Mouse (Mus musculus): ENCODE results near the gene Aadacl4. TPM values are rescaled to one million over a fixed set of nuclear protein-coding genes. Genes with fewer than 3 reads are reported as not detected.
"Not testable (repeated sequence)": the region's sequence is repeated elsewhere in the genome, so short reads cannot be mapped to it uniquely, and the experiment has no call there.

Aadacl4 gene
- not detected for polyA plus RNA-seq (2017; shearing (Covaris generic))

DNA sequence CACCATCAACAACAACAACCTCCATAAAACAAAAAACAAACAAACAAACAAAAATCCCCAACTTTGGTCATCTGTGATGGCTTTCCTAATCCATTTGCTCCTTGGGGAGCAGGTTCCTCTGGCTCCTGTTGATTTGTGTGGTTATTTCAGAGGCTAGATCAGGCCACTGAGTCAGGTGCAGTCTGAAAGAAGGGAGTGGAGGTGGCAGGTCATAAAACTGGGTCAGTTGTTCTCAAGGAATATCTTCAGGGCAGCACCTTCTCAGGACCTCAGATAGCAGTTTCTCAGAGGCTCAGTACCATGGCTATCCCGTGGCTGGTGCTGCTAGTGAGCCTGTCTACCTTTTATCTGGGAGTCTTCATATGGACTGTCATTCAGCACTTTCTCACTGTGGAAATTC is at the start of gene Aadacl4:
TSS of gene Aadacl4 (plus strand) at position 301 of the 400 bp plus-strand sequence.
- ATAC-seq = no peak

DNA sequence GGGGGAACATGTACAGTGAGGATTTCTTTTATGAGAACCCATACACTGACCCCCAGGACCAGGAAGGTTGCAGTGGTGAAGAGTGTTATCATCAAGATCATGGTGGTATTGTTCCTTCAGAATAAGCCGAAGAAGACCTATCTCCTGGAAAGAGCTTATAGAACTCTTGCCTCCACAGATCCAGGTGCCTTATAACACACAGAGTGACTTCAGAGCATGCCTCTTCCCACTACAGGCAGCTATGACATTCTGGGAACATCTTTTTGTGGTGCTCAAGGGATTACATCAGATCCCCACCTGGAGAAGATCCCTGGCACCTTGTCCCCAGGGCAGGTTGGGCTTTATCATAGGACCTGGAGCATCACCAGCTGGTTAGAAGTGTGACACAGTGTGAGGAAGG is 48.5 kb upstream of the Aadacl4 start, which contains the start of gene Gm13124:
TSS of gene Gm13124 (minus strand) at position 101 of the 400 bp plus-strand sequence.
- ATAC-seq = no peak

GRCm38 (mm10) chr4:144567752-144568151 is 45.8 kb upstream of the Aadacl4 start:
- ATAC-seq = no peak

DNA sequence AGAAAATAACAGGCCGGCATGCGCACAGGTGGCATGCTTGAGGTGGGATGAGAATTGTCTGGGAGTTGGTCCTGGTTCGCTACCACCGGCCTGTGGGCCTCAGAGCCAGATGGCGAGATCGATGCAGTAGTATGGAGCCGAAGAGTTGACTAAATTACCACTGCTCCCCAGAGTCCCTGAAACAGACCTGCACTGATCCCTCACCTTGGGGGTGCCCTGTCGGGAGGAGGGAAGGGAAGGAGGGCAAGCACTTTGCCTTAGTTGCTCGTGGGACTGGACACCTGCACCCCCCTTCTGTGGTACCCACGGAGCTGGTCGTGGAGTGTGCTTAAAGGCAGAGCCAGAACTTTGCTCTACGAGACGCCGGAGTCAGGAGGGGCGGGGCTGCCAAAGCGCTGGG is 27.3 kb upstream of the Aadacl4 start:
- ATAC-seq = not testable (repeated sequence)

DNA sequence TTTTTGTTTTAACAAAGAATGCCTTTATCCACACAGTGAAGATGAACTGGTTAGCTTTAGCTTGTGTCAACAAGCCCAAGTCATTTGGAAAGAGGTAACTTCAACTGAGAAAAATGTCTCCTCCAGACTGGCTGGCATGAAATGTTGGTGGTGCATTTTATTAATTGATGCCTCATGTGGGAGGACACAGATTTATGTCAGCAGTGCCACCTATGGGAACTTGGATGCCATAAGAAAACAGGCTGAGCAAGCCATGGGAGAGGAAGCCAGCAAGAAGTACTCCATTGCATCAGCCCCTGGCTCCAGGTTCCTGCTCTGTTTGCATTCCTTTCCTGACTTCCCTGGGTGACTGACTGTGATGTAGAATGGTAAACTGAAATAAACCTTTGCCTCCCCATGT is 20.7 kb upstream of the Aadacl4 start:
- no peak for ATAC-seq

DNA sequence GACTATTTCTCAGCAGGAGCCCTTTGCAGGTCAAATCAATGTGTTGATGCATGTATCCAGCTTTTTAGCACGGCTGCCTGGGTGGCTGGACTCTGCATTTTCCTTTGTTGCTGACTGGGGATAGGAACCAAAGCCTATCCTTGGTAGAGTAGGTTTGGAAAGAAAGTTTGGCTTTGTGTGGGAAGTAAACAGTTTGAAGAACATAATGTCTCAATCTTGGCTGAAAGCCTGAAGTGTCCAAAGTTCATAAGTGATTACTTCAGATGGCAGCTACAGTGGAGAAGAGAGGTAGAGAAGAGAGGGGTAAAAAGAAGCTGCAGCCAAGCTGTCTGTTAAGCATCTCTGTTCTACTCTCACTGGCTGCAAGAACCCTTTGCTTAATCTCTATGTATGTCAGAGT is 1.1 kb downstream of the Aadacl4 start:
- no peak for ATAC-seq

DNA sequence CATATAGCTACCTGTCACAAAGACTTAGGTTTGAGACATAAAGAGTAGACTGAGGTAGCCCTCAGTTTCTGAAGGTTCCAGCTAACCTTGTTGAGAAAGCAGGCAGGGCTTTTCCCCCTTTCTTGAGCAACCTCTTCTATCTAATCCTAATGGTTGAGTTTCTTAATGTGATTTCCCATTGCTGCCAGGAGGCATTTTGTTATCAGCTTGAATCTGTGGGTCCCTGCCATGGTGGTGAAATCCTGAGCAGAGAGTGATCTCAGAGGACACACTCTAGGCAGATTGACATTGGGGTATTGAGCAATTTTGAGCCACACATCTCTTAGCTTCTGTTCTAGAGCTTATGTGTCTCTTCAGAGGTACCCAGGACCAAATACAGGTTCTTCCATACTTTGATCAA is 24.8 kb downstream of the Aadacl4 start:
- ATAC-seq = no peak

Other genes starting within 250 kb of the Aadacl4 start
- gene Pramef20, start 235.8 kb upstream of the Aadacl4 start, polyA plus RNA-seq (2017; shearing (Covaris generic)) = not detected
- gene Pramef12, start 205.2 kb upstream of the Aadacl4 start, polyA plus RNA-seq (2017; shearing (Covaris generic)) = not detected
- not detected for gene 1700012P22Rik, start 174.9 kb upstream of the Aadacl4 start, polyA plus RNA-seq (2017; shearing (Covaris generic))
- gene Gm9944, start 160.4 kb upstream of the Aadacl4 start, polyA plus RNA-seq (2017; shearing (Covaris generic)) = not detected
- gene Aadacl3, start 150.0 kb upstream of the Aadacl4 start, polyA plus RNA-seq (2017; shearing (Covaris generic)) = not detected
- not detected for gene 9430007A20Rik, start 93.9 kb upstream of the Aadacl4 start, polyA plus RNA-seq (2017; shearing (Covaris generic))
- gene Gm13124, start 48.6 kb upstream of the Aadacl4 start, polyA plus RNA-seq (2017; shearing (Covaris generic)) = not detected
- gene Gm436, start 72.7 kb downstream of the Aadacl4 start, polyA plus RNA-seq (2017; shearing (Covaris generic)) = not detected
- not detected for gene Gm13178, start 107.7 kb downstream of the Aadacl4 start, polyA plus RNA-seq (2017; shearing (Covaris generic))
- not detected for gene Gm438, start 172.9 kb downstream of the Aadacl4 start, polyA plus RNA-seq (2017; shearing (Covaris generic))